Mouse (Mus musculus) hindbrain, embryonic 10.5 days (tissue): ENCODE results near the gene H2afv. TPM values are rescaled to one million over a fixed set of nuclear protein-coding genes. Genes with fewer than 3 reads are reported as not detected.
A peak's percentile ranks its signal among the peaks of the same experiment; 100 is the strongest.

ENCODE experiments used
- DNase-seq: peaks from one replicate; pipeline ENCODE4 v3.0.0-alpha.2; 2017; ENCODE audit warnings: low spot score
- H3K27ac ChIP-seq: fragments of 300-500 bp; sonication (generic); 2 replicates; pipeline ENCODE4 v1.5.1; 2016; ENCODE audit warnings: mild to moderate bottlenecking, moderate library complexity
- H3K27me3 ChIP-seq: fragments of 300-500 bp; sonication (generic); 2 replicates; pipeline ENCODE4 v1.6.1; 2016; ENCODE audit warnings: mild to moderate bottlenecking; ENCODE audit not compliant: poor library complexity, insufficient read depth, severe bottlenecking
- H3K36me3 ChIP-seq: fragments of 300-500 bp; sonication (generic); 2 replicates; pipeline ENCODE4 v1.6.1; 2016; ENCODE audit warnings: mild to moderate bottlenecking, moderate library complexity
- H3K4me1 ChIP-seq: fragments of 300-500 bp; sonication (generic); replicated peaks from 2 replicates; pipeline ENCODE4 v1.6.1; 2016; ENCODE audit warnings: mild to moderate bottlenecking
- H3K4me3 ChIP-seq: fragments of 300-500 bp; sonication (generic); 2 replicates; pipeline ENCODE4 v1.5.1; 2016; ENCODE audit warnings: mild to moderate bottlenecking, moderate library complexity
- H3K9me3 ChIP-seq: fragments of 300-500 bp; sonication (generic); 2 replicates; pipeline ENCODE4 v1.6.1; 2016; ENCODE audit warnings: mild to moderate bottlenecking, moderate library complexity
- WGBS: fragments of 180-500 bp; shearing (Covaris S2); methylation state at CpG from one replicate; pipeline ENCODE4 v1.1.7; 2016; 5-methylcytosine and 5-hydroxymethylcytosine counted together
- polyA plus RNA-seq: library from polyadenylated mRNA; unstranded; fragments of >200 nt; fragmentation: Nextera tagmentation; extraction: Ambion mirVana; gene quantifications from 2 replicates; pipeline ENCODE4 v1.2.1, GENCODE M21; 2016

The H2afv gene
- polyA plus RNA-seq = 881 and 962 TPM in 2 replicates

DNA sequence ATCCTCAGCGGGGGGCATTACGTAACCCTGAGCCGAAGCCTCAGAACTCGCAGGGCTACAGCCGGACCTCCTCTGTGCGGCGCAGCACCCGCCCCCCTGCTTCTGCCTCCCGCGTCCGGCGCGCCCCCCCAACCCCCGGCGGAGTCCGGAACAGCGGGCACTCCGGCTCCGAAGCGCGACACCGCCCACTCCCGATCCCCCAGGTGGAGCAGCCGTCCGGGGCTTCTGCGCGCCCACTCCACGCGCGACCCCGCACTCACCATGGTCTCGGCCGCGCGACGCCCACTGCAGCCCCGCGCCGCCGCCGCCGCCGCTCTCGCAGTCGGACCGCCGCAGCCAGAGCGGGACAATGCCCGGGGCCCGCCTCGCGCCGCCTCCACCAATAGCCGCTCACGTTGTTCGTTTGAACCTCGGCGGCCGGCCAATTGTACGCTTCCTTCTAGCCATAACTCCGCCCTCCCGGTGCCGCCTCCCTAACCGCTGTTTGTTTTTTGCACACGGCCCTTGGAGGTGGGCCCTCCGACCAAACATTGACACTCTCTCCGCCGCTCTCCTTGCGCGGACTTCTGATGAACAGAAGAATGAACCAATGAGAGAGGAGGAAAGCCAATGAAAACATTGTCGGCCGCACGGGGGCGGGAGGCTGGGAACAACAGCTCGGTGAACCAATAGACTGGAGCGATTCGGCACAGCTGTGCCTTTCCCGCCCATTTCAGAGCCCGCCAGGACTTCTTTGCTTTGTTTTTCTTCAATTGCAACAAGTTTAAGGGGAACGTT is at the start of gene H2afv:
Gene H2afv (minus strand): TSS at position 367 of the 777 bp plus-strand sequence.
- under 1% methylated on average over 80 of the region's 80 CpGs for WGBS
- peaks cover 24% of the 10 kb centered on the region for H3K36me3 ChIP-seq
- peak within 1 kb of the TSS; percentile 85 for H3K4me3 ChIP-seq
- H3K9me3 ChIP-seq = no peaks in the 10 kb centered on the region
- peak; percentile 99 for DNase-seq
- H3K27ac ChIP-seq = peak within 1 kb of the TSS; percentile 99
- no peaks in the 10 kb centered on the region for H3K27me3 ChIP-seq
- peaks cover 10% of the 10 kb centered on the region for H3K4me1 ChIP-seq

DNA sequence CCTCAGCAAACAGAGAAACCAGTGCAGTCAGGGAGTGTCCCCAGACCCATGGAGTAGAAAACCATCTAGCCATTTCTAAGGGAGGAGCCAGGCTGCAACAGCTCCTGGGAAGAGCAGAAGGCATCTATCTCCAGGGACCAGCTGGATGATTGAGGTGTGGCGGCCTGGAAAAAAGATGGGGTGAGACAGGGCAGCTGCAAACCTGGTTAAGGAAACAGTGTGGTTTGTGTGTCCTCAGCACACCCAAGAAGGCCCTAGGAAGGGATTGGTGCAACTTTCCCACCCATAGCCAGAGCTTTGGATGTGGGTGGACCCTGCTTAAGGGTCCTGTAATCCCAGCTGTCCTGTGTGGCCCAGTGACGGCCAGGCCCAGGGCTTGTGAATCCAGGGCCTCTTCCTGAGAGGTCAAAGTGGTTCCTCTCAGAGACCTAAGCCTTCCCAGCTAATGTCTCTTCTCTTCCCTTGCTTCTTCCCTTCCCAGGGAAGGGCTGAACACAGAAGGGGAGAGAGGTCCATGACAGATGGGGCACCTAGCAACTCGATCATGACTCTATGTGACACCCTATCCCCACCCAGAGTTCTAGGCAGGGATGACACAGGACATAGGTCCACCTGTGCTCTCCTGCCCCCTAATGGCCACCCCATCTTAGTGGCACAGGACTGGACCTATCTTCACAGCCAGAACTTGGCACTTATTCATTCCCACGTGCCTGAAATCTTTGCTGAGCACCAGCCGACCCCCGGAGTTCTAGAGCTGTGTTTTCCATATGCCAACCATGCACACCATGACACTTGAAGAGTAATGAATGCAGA is 45.7 kb upstream of the H2afv start:
- DNase-seq = peak; percentile 20
- no peak overlapping the region for H3K27ac ChIP-seq
- H3K4me1 ChIP-seq = peaks cover 18% of the 10 kb centered on the region
- no peak overlapping the region for H3K4me3 ChIP-seq
- no peaks in the 10 kb centered on the region for H3K9me3 ChIP-seq
- no peaks in the 10 kb centered on the region for H3K36me3 ChIP-seq
- H3K27me3 ChIP-seq = no peaks in the 10 kb centered on the region
- WGBS = 65% methylated on average over 6 of the region's 6 CpGs

DNA sequence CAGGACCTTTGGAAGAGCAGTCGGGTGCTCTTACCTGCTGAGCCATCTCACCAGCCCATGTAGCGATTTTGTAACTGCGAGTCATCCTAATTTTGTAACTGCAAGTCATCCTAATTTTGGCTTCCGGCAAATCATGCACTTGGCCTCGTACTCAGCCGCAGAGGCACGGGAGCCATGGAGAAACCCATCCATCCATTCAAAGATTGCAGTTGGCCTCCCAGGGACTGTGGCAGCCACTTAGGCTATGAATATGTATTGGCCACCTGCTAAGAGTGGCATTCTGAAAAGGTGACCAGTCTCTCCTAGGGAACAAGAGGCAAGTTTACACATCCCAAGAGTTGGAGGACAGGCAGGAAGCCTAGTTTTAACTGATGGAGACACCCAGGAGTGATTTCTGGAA is 45.0 kb upstream of the H2afv start:
- H3K27ac ChIP-seq = no peak overlapping the region
- H3K36me3 ChIP-seq = no peaks in the 10 kb centered on the region
- WGBS = 78% methylated on average over 7 of the region's 7 CpGs
- H3K4me3 ChIP-seq = no peak overlapping the region
- DNase-seq = peak; percentile 13
- H3K27me3 ChIP-seq = no peaks in the 10 kb centered on the region
- H3K4me1 ChIP-seq = peaks cover 24% of the 10 kb centered on the region
- H3K9me3 ChIP-seq = no peaks in the 10 kb centered on the region

DNA sequence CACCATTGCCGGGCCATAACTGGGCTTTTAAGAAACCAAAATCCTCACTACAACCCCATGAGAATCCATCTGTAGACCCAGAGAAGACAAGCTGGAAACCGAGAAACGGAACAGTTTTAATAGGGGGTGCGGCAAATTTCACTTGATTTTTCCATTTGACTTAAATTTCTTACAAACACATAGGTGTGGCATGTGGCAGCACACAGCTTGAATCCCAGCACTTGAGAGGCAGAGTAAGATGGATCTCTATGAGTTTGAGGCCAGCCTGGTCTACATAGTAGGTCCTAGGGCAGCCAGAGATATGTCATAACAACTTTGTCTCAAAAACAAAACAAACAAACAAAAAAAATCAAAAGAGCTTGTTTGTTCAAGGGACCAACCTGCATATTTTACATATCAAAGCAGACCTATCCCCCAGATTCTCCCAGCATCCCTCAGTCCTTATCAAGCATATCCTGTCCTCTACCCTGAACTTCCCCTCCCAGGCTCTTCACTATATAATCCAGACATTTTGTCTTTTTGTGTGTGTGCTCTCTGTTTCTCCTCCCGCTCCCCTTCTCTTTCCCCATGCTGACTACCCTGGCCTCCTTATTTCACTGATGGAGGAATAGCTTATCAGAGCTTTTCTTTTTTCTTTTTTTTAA is 43.9 kb upstream of the H2afv start:
- no peak for DNase-seq
- Histone ChIP-seq H3K36me3 (no peaks in the 10 kb centered on the region), H3K4me3 (no peak overlapping the region), H3K4me1 (peaks cover 25% of the 10 kb centered on the region), H3K27me3 (no peaks in the 10 kb centered on the region), H3K9me3 (no peaks in the 10 kb centered on the region), H3K27ac (no peak overlapping the region)
- WGBS = 96% methylated on average over 5 of the region's 5 CpGs

DNA sequence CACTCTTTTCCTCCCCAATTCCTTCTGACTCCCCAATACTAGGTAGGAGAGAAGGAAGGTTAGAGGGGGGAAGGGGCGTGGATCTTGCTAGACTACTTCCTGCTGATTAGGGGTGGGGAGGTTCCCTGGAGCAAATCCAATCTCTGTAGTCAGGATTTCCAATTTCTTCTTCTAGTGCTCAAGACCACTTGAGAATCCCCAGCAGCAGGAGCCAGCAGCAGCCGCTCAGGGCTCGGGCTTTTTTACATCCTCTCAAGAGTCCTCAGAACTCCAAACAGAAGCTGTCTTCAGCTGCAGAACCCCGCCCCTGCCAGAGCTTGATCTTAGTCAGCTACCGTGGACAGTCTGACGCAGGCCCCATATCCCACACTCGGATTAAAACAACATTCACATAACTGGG is 43.3 kb upstream of the H2afv start:
- no peaks in the 10 kb centered on the region for H3K36me3 ChIP-seq
- no peak for DNase-seq
- H3K27me3 ChIP-seq = no peaks in the 10 kb centered on the region
- peaks cover 25% of the 10 kb centered on the region for H3K4me1 ChIP-seq
- WGBS = 62% methylated on average over 7 of the region's 7 CpGs
- no peaks in the 10 kb centered on the region for H3K9me3 ChIP-seq
- H3K4me3 ChIP-seq = no peak overlapping the region
- H3K27ac ChIP-seq = no peak overlapping the region

DNA sequence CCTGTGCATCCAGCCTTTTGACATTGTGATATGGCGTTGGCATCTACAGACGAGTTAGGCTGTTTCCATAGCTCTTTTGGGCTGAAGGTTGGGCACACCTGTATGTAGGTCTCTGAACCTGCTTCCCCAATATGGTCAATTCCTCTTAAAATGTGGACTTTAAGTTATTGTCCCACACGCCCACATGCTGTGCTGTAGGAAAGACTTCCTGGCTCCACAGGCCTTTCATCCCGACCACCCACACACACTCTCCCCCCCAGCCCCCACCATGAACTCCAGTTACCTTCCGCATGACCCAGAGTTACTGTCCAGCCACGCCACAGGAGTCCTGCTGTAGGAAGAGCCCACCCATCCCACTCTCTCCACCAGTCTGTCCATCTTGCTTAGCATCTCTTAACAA is 42.7 kb upstream of the H2afv start:
- H3K4me3 ChIP-seq = no peak overlapping the region
- DNase-seq = no peak
- no peak overlapping the region for H3K27ac ChIP-seq
- WGBS = 64% methylated on average over 6 of the region's 6 CpGs
- H3K9me3 ChIP-seq = no peaks in the 10 kb centered on the region
- no peaks in the 10 kb centered on the region for H3K36me3 ChIP-seq
- peaks cover 25% of the 10 kb centered on the region for H3K4me1 ChIP-seq
- no peaks in the 10 kb centered on the region for H3K27me3 ChIP-seq

DNA sequence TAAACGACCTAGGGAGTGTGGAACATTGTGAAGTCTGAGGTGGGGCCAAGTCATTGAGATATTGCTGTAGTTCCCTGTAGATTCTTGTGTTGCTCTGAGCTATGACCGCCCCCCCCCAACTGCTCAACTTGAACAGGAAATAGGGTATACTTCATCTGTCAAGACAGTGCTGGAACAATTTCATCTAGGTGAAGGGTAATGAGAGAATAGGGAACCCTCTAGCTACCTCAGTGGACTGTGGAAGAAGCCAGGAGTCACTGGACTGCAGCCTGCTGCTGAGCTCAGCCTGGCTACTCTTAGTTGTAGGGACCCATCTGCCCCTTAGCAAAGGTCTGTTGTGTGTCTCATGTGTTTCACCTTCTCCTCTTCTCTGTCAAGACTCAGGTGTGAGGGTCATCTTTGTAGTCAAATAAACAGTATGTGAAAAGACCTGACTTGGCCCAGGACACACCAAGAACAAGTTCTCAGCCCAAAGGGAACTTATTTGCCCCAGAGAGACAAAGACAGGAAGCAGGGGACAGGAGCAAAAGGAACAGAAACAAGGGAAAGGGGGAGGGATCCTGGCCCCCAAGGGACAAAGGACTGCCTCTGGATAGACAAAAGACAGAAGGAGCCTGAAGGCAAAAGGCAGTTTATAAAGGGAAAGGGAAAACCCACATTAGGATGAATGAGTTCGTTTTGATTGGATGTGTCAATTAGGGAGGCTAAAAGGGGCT is 40.2 kb upstream of the H2afv start:
- Histone ChIP-seq H3K9me3 (no peaks in the 10 kb centered on the region), H3K36me3 (no peaks in the 10 kb centered on the region), H3K4me3 (no peak overlapping the region), H3K27me3 (no peaks in the 10 kb centered on the region), H3K4me1 (peaks cover 18% of the 10 kb centered on the region), H3K27ac (no peak overlapping the region)
- WGBS = 59% methylated on average over 3 of the region's 3 CpGs
- DNase-seq = no peak

DNA sequence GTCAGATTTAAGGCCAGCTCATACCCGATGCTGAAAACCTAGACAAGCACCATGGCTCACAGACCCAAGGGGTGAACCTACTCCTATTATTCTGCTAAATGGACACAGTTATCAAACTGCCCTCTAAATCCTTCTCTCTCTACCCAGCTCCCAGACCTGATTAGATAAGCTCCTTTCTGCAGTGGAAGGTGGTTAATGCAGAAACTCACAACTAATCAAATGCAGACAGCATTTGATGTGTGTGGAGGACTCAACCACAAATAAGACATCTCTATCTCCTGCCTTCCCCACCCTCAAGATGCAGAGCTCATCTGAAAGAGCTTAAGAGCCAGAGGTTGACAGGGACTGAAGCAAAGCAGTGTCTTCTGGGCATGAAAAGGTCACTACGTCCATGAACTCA is 38.9 kb upstream of the H2afv start:
- Histone ChIP-seq H3K27ac (no peak overlapping the region), H3K27me3 (no peaks in the 10 kb centered on the region), H3K4me3 (no peak overlapping the region), H3K4me1 (peaks cover 16% of the 10 kb centered on the region), H3K36me3 (no peaks in the 10 kb centered on the region), H3K9me3 (no peaks in the 10 kb centered on the region)
- DNase-seq = no peak
- 87% methylated on average over 2 of the region's 2 CpGs for WGBS

DNA sequence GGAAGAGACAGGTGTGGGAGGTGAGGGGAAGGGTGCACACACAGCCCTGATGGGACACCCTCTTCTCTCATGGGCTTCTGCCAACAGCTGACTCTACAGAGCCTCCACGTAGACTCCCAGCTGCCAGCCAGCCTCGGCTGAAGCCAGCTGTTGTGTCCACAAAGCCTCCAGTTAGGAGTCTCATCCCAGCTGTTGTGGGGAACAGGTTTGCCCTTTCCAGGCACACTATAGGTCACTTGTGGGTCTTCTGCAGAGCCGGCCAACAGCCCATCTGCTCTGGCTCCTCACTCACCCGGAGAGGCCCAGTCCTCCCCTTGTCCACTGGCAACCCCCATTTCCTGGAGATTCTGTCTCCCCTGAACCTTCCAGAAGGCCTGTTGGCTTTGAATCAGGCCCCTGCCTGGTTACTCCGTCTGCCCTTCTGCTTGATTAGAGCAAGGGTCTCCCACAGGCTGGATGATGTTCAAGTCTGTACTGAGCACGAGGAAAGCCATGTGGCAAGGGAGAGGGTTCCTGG is 37.5 kb upstream of the H2afv start:
- H3K36me3 ChIP-seq = no peaks in the 10 kb centered on the region
- H3K4me1 ChIP-seq = peaks cover 17% of the 10 kb centered on the region
- H3K4me3 ChIP-seq = no peak overlapping the region
- WGBS = 82% methylated on average over 6 of the region's 6 CpGs
- DNase-seq = no peak
- no peaks in the 10 kb centered on the region for H3K27me3 ChIP-seq
- no peak overlapping the region for H3K27ac ChIP-seq
- H3K9me3 ChIP-seq = no peaks in the 10 kb centered on the region

DNA sequence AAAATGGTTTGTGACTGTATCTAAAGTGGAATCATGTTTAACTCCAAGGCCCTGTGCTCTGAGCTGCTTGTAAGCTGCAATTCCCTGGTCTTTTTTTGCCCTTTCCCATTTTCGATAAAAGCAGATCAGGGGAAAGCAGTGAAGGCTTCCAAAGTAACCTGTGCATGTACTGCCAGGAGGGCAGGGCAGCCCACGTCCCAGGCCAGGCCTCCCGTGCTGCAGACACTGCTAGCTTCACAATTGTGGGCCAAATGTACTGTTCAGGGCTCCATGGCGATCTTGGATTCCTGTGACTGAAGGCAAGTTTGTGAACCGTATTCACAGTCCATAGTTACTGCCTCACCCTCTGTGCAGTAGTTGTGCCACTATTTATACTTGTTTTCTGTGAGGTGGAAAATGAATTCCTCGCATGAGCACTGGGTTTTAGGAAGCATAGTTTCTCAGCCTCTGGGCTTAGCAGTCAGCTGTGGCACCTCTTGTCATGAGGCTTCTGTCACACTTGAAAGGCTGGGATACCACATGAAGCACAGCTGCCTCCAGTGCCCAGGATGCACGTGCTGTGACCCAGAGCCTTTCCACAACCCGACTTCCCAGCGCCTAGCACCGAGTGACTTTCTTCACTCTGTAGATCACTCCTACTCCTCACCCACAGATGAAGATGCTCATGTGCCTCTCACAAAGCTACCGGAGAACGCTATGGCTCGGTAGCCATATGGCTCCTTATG is 36.6 kb upstream of the H2afv start:
- peaks cover 17% of the 10 kb centered on the region for H3K4me1 ChIP-seq
- DNase-seq = no peak
- H3K4me3 ChIP-seq = no peak overlapping the region
- WGBS = 85% methylated on average over 13 of the region's 13 CpGs
- no peaks in the 10 kb centered on the region for H3K27me3 ChIP-seq
- H3K27ac ChIP-seq = no peak overlapping the region
- H3K36me3 ChIP-seq = no peaks in the 10 kb centered on the region
- no peaks in the 10 kb centered on the region for H3K9me3 ChIP-seq

DNA sequence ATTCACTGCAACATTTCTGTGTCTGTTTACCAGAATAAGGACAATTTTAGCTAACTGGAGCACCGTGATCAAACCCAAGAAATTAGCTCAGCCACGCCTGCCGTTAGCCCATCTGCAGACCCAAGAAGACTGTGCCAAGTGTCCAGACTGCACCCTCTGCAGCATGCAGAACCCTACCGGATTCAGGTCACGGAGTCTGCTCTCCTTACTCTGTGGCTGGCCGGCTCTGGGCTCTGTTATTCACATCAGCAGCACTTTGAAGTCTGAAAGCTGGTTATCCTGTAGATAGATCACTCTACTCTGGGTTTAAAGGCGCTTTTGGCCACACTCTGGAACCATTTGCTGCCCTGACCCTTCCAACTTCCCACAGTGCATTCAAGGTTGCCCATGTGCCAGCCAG is 35.9 kb upstream of the H2afv start:
- Histone ChIP-seq H3K9me3 (no peaks in the 10 kb centered on the region), H3K4me1 (peaks cover 13% of the 10 kb centered on the region), H3K4me3 (no peak overlapping the region), H3K36me3 (no peaks in the 10 kb centered on the region), H3K27ac (no peak overlapping the region), H3K27me3 (no peaks in the 10 kb centered on the region)
- WGBS = 78% methylated on average over 7 of the region's 7 CpGs
- DNase-seq = no peak

DNA sequence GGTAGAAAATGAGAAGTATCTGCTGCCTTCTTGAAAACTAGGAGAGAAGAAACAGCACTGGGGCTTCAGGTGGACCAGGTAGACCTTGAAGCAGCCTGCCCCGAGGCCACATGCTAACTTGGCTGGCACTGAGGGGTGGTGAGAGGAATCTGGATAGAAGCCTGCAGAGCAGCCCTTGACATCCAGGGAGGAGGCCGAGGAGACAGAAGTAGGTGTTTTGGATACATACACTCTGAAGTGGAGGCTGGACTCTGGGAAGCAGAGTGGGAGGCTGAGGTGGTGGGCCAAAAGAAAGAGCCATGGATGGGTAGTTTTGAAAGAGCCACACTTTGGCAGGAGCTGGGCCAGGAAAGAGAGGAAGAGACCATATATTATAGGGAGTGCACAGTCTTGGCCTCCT is 35.0 kb upstream of the H2afv start:
- H3K4me1 ChIP-seq = peaks cover 7% of the 10 kb centered on the region
- DNase-seq = no peak
- no peaks in the 10 kb centered on the region for H3K27me3 ChIP-seq
- H3K27ac ChIP-seq = no peak overlapping the region
- 85% methylated on average over 2 of the region's 2 CpGs for WGBS
- H3K4me3 ChIP-seq = no peak overlapping the region
- H3K9me3 ChIP-seq = no peaks in the 10 kb centered on the region
- H3K36me3 ChIP-seq = peaks cover 2% of the 10 kb centered on the region; the same call in 1 of the 2 replicates
